In genomic region chr2:156394282-156394681, GRCm38 (mm10) we compare ENCODE assay signal across 16 mouse cellular contexts. TPM values are rescaled to one million over a fixed set of nuclear protein-coding genes. Genes with fewer than 3 reads are reported as not detected.
DNase-seq lines count a peak whose midpoint lies in the region; ATAC-seq and TF ChIP-seq lines count a peak whose summit lies in the region.
"Had no signal": no experiment of that assay in that cellular context is flagged by ENCODE, and none has a peak within 500 bp of the region (broad histone marks: within the 10 kb centered on the region; RNA-seq: fewer than 3 reads in every experiment).

No protein-coding gene starts in this region.

- in situ Hi-C loops in Patski (cut with MboI; ENCODE audit: low pct_unique_long_range_greater_than_20kb) = no loop called here

- 98% methylated on average over 4 of the region's 4 CpGs for WGBS in kidney, adult 2 months
- WGBS in hindbrain, embryonic 16.5 days = 94% methylated on average over 4 of the region's 4 CpGs

- POLR2A ChIA-PET in Patski (lab: Charles Lee) = no interaction called here

- CTCF ChIA-PET in Patski (lab: Charles Lee) = interaction anchor here (0.9 to 1.1 kb wide), 2 partner anchors 64 to 102 kb away, joined by 3 read pairs; no protein-coding TSS in a partner anchor

- peak; percentile 10 for DNase-seq in kidney, adult 2 months
- DNase-seq in kidney, postnatal 4 days = no peak
- DNase-seq in 3134 (ENCODE audit: extremely low read depth, insufficient read length, low spot score) = peak; percentile 39
- DNase-seq in 3T3-L1 (ENCODE audit: low read depth, low spot score) = peak; percentile 64
- DNase-seq in Patski (ENCODE audit: low read depth, low spot score) = no peak
- no peak for DNase-seq in spleen, adult 18-20 months
- DNase-seq in urinary bladder, postnatal 25 days (ENCODE audit: low spot score) = no peak
- DNase-seq: adrenal gland, postnatal 14 days; cerebellum, postnatal 10 days; heart, adult 18-20 months; right cerebral cortex, postnatal 25 days; thymus, postnatal 25 days had no signal

- 0 out of 2 replicates have a peak, but pooled peaks have one; percentile 7 for TF ChIP-seq CTCF in kidney, adult 2 months (conservative IDR thresholded peaks at IDR 0.05; ENCODE audit: insufficient read depth, insufficient read length, low read depth, low read length)
- TF ChIP-seq CTCF in Patski (IDR thresholded peaks at IDR 0.05) = peak; percentile 56

- ATAC-seq in Patski = no peak
- ATAC-seq in hindbrain, embryonic 16.5 days = no peak

- no peak overlapping the region for H3K27ac ChIP-seq in kidney, adult 2 months (ENCODE audit: insufficient read depth, low read depth, low read length)
- no peak overlapping the region for H3K27ac ChIP-seq in hindbrain, embryonic 16.5 days (ENCODE audit: low read depth, low read length)
- H3K27ac ChIP-seq: stomach, embryonic 15.5 days had no signal

- H3K36me3 ChIP-seq in kidney, adult 2 months (ENCODE audit: control insufficient read depth, insufficient read depth, low read length) = no peaks in the 10 kb centered on the region
- H3K36me3 ChIP-seq in hindbrain, embryonic 16.5 days (ENCODE audit: control insufficient read depth, insufficient read depth, low read length) = no peaks in the 10 kb centered on the region
- H3K36me3 ChIP-seq: embryonic facial prominence, embryonic 12.5 days; stomach, embryonic 15.5 days had no signal

- no peaks in the 10 kb centered on the region for H3K9me3 ChIP-seq in hindbrain, embryonic 16.5 days (ENCODE audit: control insufficient read depth, low read length)
- H3K9me3 ChIP-seq: embryonic facial prominence, embryonic 12.5 days; stomach, embryonic 15.5 days had no signal

- H3K4me2 ChIP-seq in hindbrain, embryonic 16.5 days (ENCODE audit: low read length) = no peak overlapping the region
- H3K4me2 ChIP-seq: embryonic facial prominence, embryonic 12.5 days; stomach, embryonic 15.5 days had no signal

- TF ChIP-seq POLR2A in kidney, adult 2 months (IDR thresholded peaks at IDR 0.05; ENCODE audit: low read depth, low read length) = no peak

- H3K4me1 ChIP-seq in kidney, adult 2 months (ENCODE audit: control insufficient read depth, insufficient read depth, low read length) = no peaks in the 10 kb centered on the region
- peaks cover 4% of the 10 kb centered on the region; the same call in 1 of the 2 replicates for H3K4me1 ChIP-seq in hindbrain, embryonic 16.5 days (ENCODE audit: control insufficient read depth, insufficient read depth, low read depth, low read length)
- H3K4me1 ChIP-seq: stomach, embryonic 15.5 days had no signal

- H3K4me3 ChIP-seq in kidney, adult 2 months (ENCODE audit: insufficient read depth, low read depth, low read length) = no peak overlapping the region
- no peak overlapping the region for H3K4me3 ChIP-seq in hindbrain, embryonic 16.5 days (ENCODE audit: low read length)
- H3K4me3 ChIP-seq: embryonic facial prominence, embryonic 12.5 days; myocyte; stomach, embryonic 15.5 days had no signal

- H3K9ac ChIP-seq in hindbrain, embryonic 16.5 days (ENCODE audit: low read depth, low read length) = no peak overlapping the region
- H3K9ac ChIP-seq: embryonic facial prominence, embryonic 12.5 days; stomach, embryonic 15.5 days had no signal

- H3K27me3 ChIP-seq in kidney, adult 2 months (replicated peaks; ENCODE audit: control insufficient read depth, insufficient read depth, low read length) = no peaks in the 10 kb centered on the region
- H3K27me3 ChIP-seq in Patski = no peaks in the 10 kb centered on the region
- H3K27me3 ChIP-seq in hindbrain, embryonic 16.5 days (replicated peaks; ENCODE audit: control insufficient read depth, insufficient read depth, low read length) = no peaks in the 10 kb centered on the region
- H3K27me3 ChIP-seq: embryonic facial prominence, embryonic 12.5 days; stomach, embryonic 15.5 days had no signal

RNA-seq across cellular contexts. Expression of gene Epb41l1, which starts 26.4 kb away (rescaled TPM):
- 38.1 and 38.7 TPM in 2 replicates for polyA plus RNA-seq in kidney, adult 2 months (2012; rRNA removed)
- polyA plus RNA-seq in Patski (2021) = 39.7 TPM
- polyA plus RNA-seq in hindbrain, embryonic 16.5 days (2015; fragmentation: Nextera tagmentation; extraction: Ambion mirVana) = 15.7 and 17.0 TPM in 2 replicates

Comparison
In these comparisons a context has a peak if more than half of its experiments do, and no peak if none do; other contexts are left out.
1. DNase-seq: peak in kidney, adult 2 months (single experiment), 3134 (single experiment) and 3T3-L1 (single experiment); none in kidney, postnatal 4 days (0 of 2), Patski (single experiment), spleen, adult 18-20 months (0 of 2) and urinary bladder, postnatal 25 days (single experiment).